In the genomic region with DNA sequence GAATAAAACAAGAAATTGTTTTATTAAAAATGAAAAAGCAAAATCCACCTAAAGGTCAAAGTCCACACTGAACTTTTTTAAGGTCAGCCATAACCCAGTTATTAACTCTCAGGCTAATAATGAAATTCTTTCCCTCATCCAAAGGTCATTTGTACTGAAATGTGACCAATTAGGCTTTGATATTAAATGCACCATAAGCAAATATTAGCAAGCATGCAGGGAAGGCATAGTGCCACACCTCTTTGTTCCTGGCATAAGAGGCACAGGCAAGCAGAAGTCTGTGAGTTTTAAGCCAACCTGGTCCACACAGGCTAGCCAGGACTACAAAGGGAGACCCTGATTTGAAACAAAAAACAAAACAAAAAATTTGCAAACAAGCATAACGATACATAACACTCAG, we compare ENCODE assay signal across 18 mouse cellular contexts.
"Had no signal": no experiment of that assay in that cellular context is flagged by ENCODE, and none has a peak within 500 bp of the region (broad histone marks: within the 10 kb centered on the region; RNA-seq: fewer than 3 reads in every experiment).

No protein-coding gene starts in this region.

- H3K27ac ChIP-seq: heart, embryonic 10.5 days; hindbrain, embryonic 13.5 days; hindbrain, embryonic 15.5 days; hindbrain, postnatal 0 days; limb, embryonic 13.5 days; limb, embryonic 15.5 days; liver, embryonic 14.5 days had no signal

- DNase-seq: gastrocnemius, postnatal 14 days; gastrocnemius, postnatal 36 days; heart, adult 18-20 months; heart, postnatal 10 days; heart, postnatal 36 days; kidney, adult 11 months; kidney, postnatal 10 days; layer of hippocampus, postnatal 36 days; left cerebral cortex, postnatal 4 days; lung, adult 18-20 months had no signal

- H3K27me3 ChIP-seq: heart, embryonic 12.5 days; hindbrain, embryonic 13.5 days; hindbrain, embryonic 15.5 days; limb, embryonic 13.5 days; limb, embryonic 15.5 days had no signal

- H3K4me1 ChIP-seq: heart, embryonic 10.5 days; hindbrain, embryonic 15.5 days; limb, embryonic 13.5 days; limb, embryonic 15.5 days had no signal

- H3K4me3 ChIP-seq: heart, embryonic 10.5 days; heart, embryonic 12.5 days; hindbrain, embryonic 13.5 days; hindbrain, embryonic 15.5 days; limb, embryonic 13.5 days; limb, embryonic 15.5 days had no signal

- H3K9me3 ChIP-seq: heart, embryonic 10.5 days; heart, embryonic 12.5 days; hindbrain, embryonic 13.5 days; hindbrain, embryonic 15.5 days; limb, embryonic 13.5 days; limb, embryonic 15.5 days had no signal
